ENCODE assay signal across 39 mouse cellular contexts in genomic region chr6:129547277-129547676, GRCm38 (mm10). TPM values are rescaled to one million over a fixed set of nuclear protein-coding genes. Genes with fewer than 3 reads are reported as not detected.
"Had no signal": no experiment of that assay in that cellular context is flagged by ENCODE, and none has a peak within 500 bp of the region (broad histone marks: within the 10 kb centered on the region; RNA-seq: fewer than 3 reads in every experiment).

No protein-coding gene starts in this region.

- H3K27ac ChIP-seq: heart, adult 2 months; heart, embryonic 13.5 days; heart, embryonic 15.5 days; hindbrain, embryonic 13.5 days; hindbrain, embryonic 15.5 days; hindbrain, postnatal 0 days; kidney, embryonic 15.5 days; kidney, postnatal 0 days; left cerebral cortex, adult 2 months; limb, embryonic 10.5 days; limb, embryonic 12.5 days; liver, embryonic 13.5 days had no signal

- H3K36me3 ChIP-seq: heart, embryonic 15.5 days; hindbrain, embryonic 15.5 days; limb, embryonic 10.5 days; limb, embryonic 12.5 days had no signal

- DNase-seq: gastrocnemius, postnatal 14 days; gastrocnemius, postnatal 36 days; heart, adult 11 months; heart, adult 2 months; heart, postnatal 14 days; heart, postnatal 36 days; kidney, adult 11 months; kidney, adult 2 months; kidney, adult 9 months; kidney, postnatal 14 days; kidney, postnatal 36 days; liver; liver, embryonic 13.5 days had no signal

- H3K4me3 ChIP-seq: heart, adult 2 months; heart, embryonic 13.5 days; heart, embryonic 15.5 days; hindbrain, embryonic 13.5 days; hindbrain, embryonic 15.5 days; kidney, embryonic 15.5 days; left cerebral cortex, adult 2 months; limb, embryonic 10.5 days; limb, embryonic 12.5 days; liver, embryonic 13.5 days had no signal

- H3K9me3 ChIP-seq: heart, embryonic 13.5 days; heart, embryonic 15.5 days; hindbrain, embryonic 13.5 days; hindbrain, embryonic 15.5 days; kidney, embryonic 15.5 days; limb, embryonic 10.5 days; limb, embryonic 12.5 days; liver, embryonic 13.5 days had no signal

- H3K9ac ChIP-seq: heart, embryonic 13.5 days; heart, embryonic 15.5 days; hindbrain, embryonic 13.5 days; hindbrain, embryonic 15.5 days; kidney, embryonic 15.5 days; limb, embryonic 12.5 days; liver, embryonic 13.5 days had no signal

- H3K27me3 ChIP-seq: heart, embryonic 13.5 days; heart, embryonic 15.5 days; hindbrain, embryonic 13.5 days; hindbrain, embryonic 15.5 days; kidney, embryonic 15.5 days; limb, embryonic 12.5 days; liver, embryonic 13.5 days had no signal

- H3K4me2 ChIP-seq: heart, embryonic 11.5 days; heart, embryonic 13.5 days; heart, embryonic 15.5 days; hindbrain, embryonic 13.5 days; hindbrain, embryonic 15.5 days; kidney, embryonic 15.5 days; limb, embryonic 12.5 days; liver, embryonic 11.5 days; liver, embryonic 13.5 days had no signal

- ATAC-seq: hindbrain, postnatal 0 days; intestine, embryonic 16.5 days had no signal

- H3K4me1 ChIP-seq: heart, embryonic 15.5 days; kidney, embryonic 15.5 days; limb, embryonic 10.5 days; limb, embryonic 12.5 days; liver, embryonic 13.5 days had no signal

RNA-seq across cellular contexts. Expression of gene Klre1, which starts 30.4 kb away (rescaled TPM):
- total RNA-seq: gastrocnemius, adult 18-20 months; gastrocnemius, adult 8-10 months; gastrocnemius, postnatal 14 days; gastrocnemius, postnatal 36 days; heart, postnatal 14 days; heart, postnatal 36 days; hematopoietic stem cell, adult 5-6 weeks; hindbrain, postnatal 0 days; layer of hippocampus, adult 18-20 months; layer of hippocampus, postnatal 10 days; layer of hippocampus, postnatal 25 days; left cerebral cortex, adult 2 months; left cerebral cortex, postnatal 14 days; left cerebral cortex, postnatal 36 days had no signal
- polyA plus RNA-seq: heart, embryonic 11.5 days; heart, embryonic 13.5 days; heart, embryonic 15.5 days; heart, postnatal 0 days; intestine, embryonic 14.5 days; intestine, embryonic 16.5 days; kidney, embryonic 15.5 days; kidney, postnatal 0 days; limb, embryonic 10.5 days; limb, embryonic 12.5 days; liver, embryonic 11.5 days; liver, embryonic 13.5 days had no signal

RNA-seq across cellular contexts. Expression of gene Tmem52b, which starts 34.9 kb away (rescaled TPM):
- total RNA-seq: gastrocnemius, adult 18-20 months; gastrocnemius, adult 8-10 months; gastrocnemius, postnatal 14 days; gastrocnemius, postnatal 36 days; heart, adult 2 months; heart, postnatal 14 days; heart, postnatal 36 days; hematopoietic stem cell, adult 5-6 weeks; layer of hippocampus, adult 18-20 months; layer of hippocampus, postnatal 10 days; layer of hippocampus, postnatal 25 days; left cerebral cortex, adult 2 months; left cerebral cortex, postnatal 14 days; left cerebral cortex, postnatal 36 days had no signal
- polyA plus RNA-seq: heart, adult 2 months; heart, embryonic 11.5 days; heart, embryonic 15.5 days; heart, postnatal 0 days; hindbrain, embryonic 11.5 days; hindbrain, embryonic 13.5 days; hindbrain, embryonic 15.5 days; hindbrain, postnatal 0 days; large intestine, adult 2 months; limb, embryonic 10.5 days; limb, embryonic 12.5 days; limb, embryonic 14.5 days; liver, embryonic 11.5 days; liver, embryonic 13.5 days had no signal

RNA-seq across cellular contexts. Expression of gene Olr1, which starts 40.3 kb away (rescaled TPM):
- total RNA-seq: gastrocnemius, postnatal 14 days; gastrocnemius, postnatal 36 days; hindbrain, postnatal 0 days; layer of hippocampus, adult 18-20 months; layer of hippocampus, postnatal 10 days; layer of hippocampus, postnatal 25 days; left cerebral cortex, adult 2 months; left cerebral cortex, postnatal 14 days; left cerebral cortex, postnatal 36 days had no signal
- polyA plus RNA-seq: hindbrain, embryonic 11.5 days; hindbrain, embryonic 13.5 days; hindbrain, embryonic 15.5 days; intestine, embryonic 14.5 days; kidney, postnatal 0 days; large intestine, adult 2 months; limb, embryonic 10.5 days; limb, embryonic 12.5 days had no signal

RNA-seq across cellular contexts. Expression of gene Klrd1, which starts 44.3 kb away (rescaled TPM):
- total RNA-seq: gastrocnemius, adult 18-20 months; gastrocnemius, adult 8-10 months; gastrocnemius, postnatal 14 days; gastrocnemius, postnatal 36 days; heart, postnatal 14 days; hindbrain, postnatal 0 days; layer of hippocampus, adult 18-20 months; layer of hippocampus, postnatal 10 days; layer of hippocampus, postnatal 25 days; left cerebral cortex, adult 2 months had no signal
- polyA plus RNA-seq: heart, embryonic 11.5 days; heart, embryonic 13.5 days; hindbrain, embryonic 11.5 days; hindbrain, embryonic 13.5 days; hindbrain, embryonic 15.5 days; hindbrain, postnatal 0 days; kidney, embryonic 15.5 days; limb, embryonic 10.5 days; limb, embryonic 12.5 days; liver, embryonic 11.5 days had no signal
